Mouse (Mus musculus) lung, postnatal 0 days (tissue): Measurements from ENCODE around the gene Psmd13. TPM values are rescaled to one million over a fixed set of nuclear protein-coding genes. Genes with fewer than 3 reads are reported as not detected.

Experiments
- ATAC-seq: fragments of 200-750 bp; cut with Nextera tagmentation; 2 replicates; pipeline ENCODE4 v1.8.0; 2017; ENCODE audit warnings: moderate library complexity
- DNase-seq: peaks from one replicate; pipeline ENCODE4 v3.0.0-alpha.2; 2016; ENCODE audit warnings: low spot score
- H3K27ac ChIP-seq: fragments of 300-500 bp; sonication (generic); 2 replicates; pipeline ENCODE4 v1.5.1; 2014; ENCODE audit warnings: antibody characterized with exemption, mild to moderate bottlenecking, low read length, mixed read lengths
- H3K27me3 ChIP-seq: fragments of 300-500 bp; sonication (generic); replicated peaks from 2 replicates; pipeline ENCODE4 v1.6.1; 2014; ENCODE audit warnings: low read length, mixed read lengths; ENCODE audit not compliant: insufficient read depth
- H3K36me3 ChIP-seq: fragments of 300-500 bp; sonication (generic); 2 replicates; pipeline ENCODE4 v1.6.1; 2014; ENCODE audit warnings: low read length, mixed read lengths; ENCODE audit not compliant: insufficient read depth
- H3K4me1 ChIP-seq: fragments of 300-500 bp; sonication (generic); 2 replicates; pipeline ENCODE4 v1.6.1; 2014; ENCODE audit warnings: antibody characterized with exemption, low read depth, low read length, mixed read lengths; ENCODE audit not compliant: insufficient read depth
- H3K4me2 ChIP-seq: fragments of 300-500 bp; sonication (generic); replicated peaks from 2 replicates; pipeline ENCODE4 v1.6.1; 2014; ENCODE audit warnings: low read depth, mild to moderate bottlenecking, low read length, moderate library complexity, mixed read lengths
- H3K4me3 ChIP-seq: fragments of 300-500 bp; sonication (generic); 2 replicates; pipeline ENCODE4 v1.5.1; 2014; ENCODE audit warnings: low read depth, low read length
- H3K9ac ChIP-seq: fragments of 300-500 bp; sonication (generic); replicated peaks from 2 replicates; pipeline ENCODE4 v1.6.1; 2014; ENCODE audit warnings: low read depth, mild to moderate bottlenecking
- H3K9me3 ChIP-seq: fragments of 300-500 bp; sonication (generic); 2 replicates; pipeline ENCODE4 v1.6.1; 2016; ENCODE audit warnings: low read length, mixed read lengths
- CTCF ChIP-seq: IDR thresholded peaks from 2 replicates; pipeline ENCODE4 v1.5.1; 2016; ENCODE audit warnings: antibody characterized with exemption, mild to moderate bottlenecking
- EP300 ChIP-seq: IDR thresholded peaks from 2 replicates; pipeline ENCODE4 v1.6.1; 2016; ENCODE audit warnings: antibody characterized with exemption, mild to moderate bottlenecking, control low read depth
- WGBS: fragments of 180-500 bp; shearing (Covaris S2); extraction: QIAGEN DNeasy Blood & Tissue Kit; methylation state at CpG from one replicate; pipeline ENCODE4 v1.1.7; 2014; 5-methylcytosine and 5-hydroxymethylcytosine counted together
- polyA plus RNA-seq: library from polyadenylated mRNA; unstranded; fragments of >200 nt; fragmentation: Nextera tagmentation; extraction: Ambion mirVana; gene quantifications from 2 replicates; pipeline ENCODE4 v1.2.1, GENCODE M21; 2015

Gene Psmd13
- polyA plus RNA-seq = 157 and 164 TPM in 2 replicates

- no peaks in the 10 kb centered on the region for H3K27me3 ChIP-seq
- peak within 1 kb of the TSS; percentile 60 for H3K9ac ChIP-seq
- peak within 1 kb of the TSS; percentile 77 for H3K27ac ChIP-seq
- DNase-seq (peak; percentile 98), ATAC-seq (peak; percentile 97)
- no peaks in the 10 kb centered on the region for H3K4me1 ChIP-seq
- no peaks in the 10 kb centered on the region for H3K9me3 ChIP-seq
- 0 out of 2 replicates have a peak, but pooled peaks cover under 1% of the 10 kb centered on the region for H3K36me3 ChIP-seq
- peak within 1 kb of the TSS; percentile 73 for H3K4me3 ChIP-seq
- no peak; the same call in 1 of the 2 replicates for TF ChIP-seq CTCF
- no peak for TF ChIP-seq EP300
- WGBS = under 1% methylated on average over 59 of the region's 59 CpGs
- H3K4me2 ChIP-seq = peak within 1 kb of the TSS; percentile 67
Measured at GRCm38 (mm10) chr7:140881696-140882468, at the start of gene Psmd13, which contains the start of gene Sirt3. Gene Psmd13, plus strand, starts transcription at chr7:140881968. Gene Sirt3, minus strand, starts transcription at chr7:140882309.

DNA sequence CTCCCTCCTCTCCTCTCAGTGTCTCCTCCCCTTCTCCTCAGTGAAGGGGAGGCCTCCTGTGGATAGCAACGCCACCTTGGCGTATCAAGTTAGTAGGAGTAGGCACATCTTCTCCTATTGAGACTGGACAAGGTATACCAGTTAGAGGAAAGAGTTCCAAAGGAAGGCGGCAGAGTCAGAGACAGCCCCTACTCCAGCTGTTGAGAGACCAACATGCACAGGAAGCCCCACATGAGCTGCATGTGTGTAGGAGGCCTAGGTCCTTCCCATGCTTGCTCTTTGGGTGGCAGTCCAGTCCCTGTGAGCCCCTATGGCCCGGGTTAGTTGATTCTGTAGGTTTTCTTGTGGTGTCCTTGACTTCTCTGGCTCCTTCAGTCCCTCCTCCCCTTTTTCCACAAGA lies 48.4 kb upstream of the Psmd13 start:
- WGBS = 81% methylated on average over 4 of the region's 4 CpGs
- H3K4me1 ChIP-seq = no peaks in the 10 kb centered on the region
- ATAC-seq (no peak), DNase-seq (no peak)
- no peak overlapping the region for H3K4me2 ChIP-seq
- TF ChIP-seq CTCF = no peak
- no peak for TF ChIP-seq EP300
- no peaks in the 10 kb centered on the region for H3K36me3 ChIP-seq
- no peaks in the 10 kb centered on the region for H3K27me3 ChIP-seq
- H3K9me3 ChIP-seq = no peaks in the 10 kb centered on the region
- H3K9ac ChIP-seq = no peak overlapping the region
- no peak overlapping the region for H3K27ac ChIP-seq
- no peak overlapping the region for H3K4me3 ChIP-seq

- H3K4me1 ChIP-seq = no peaks in the 10 kb centered on the region
- ATAC-seq (peak; percentile 89), DNase-seq (peak; percentile 64)
- H3K4me3 ChIP-seq = no peak within 1 kb of the TSS
- WGBS = 36% methylated on average over 20 of the region's 20 CpGs
- no peaks in the 10 kb centered on the region for H3K36me3 ChIP-seq
- H3K4me2 ChIP-seq = peak within 1 kb of the TSS; percentile 32; the same call in 1 of the 2 replicates
- TF ChIP-seq CTCF (no peak), EP300 (no peak)
- H3K27me3 ChIP-seq = no peaks in the 10 kb centered on the region
- H3K27ac ChIP-seq = no peak within 1 kb of the TSS
- H3K9me3 ChIP-seq = no peaks in the 10 kb centered on the region
- no peak within 1 kb of the TSS for H3K9ac ChIP-seq
Measured at GRCm38 (mm10) chr7:140834968-140835757, 46.6 kb upstream of the Psmd13 start, which contains the start of gene Urah. Gene Urah, plus strand, starts transcription at chr7:140835018.

DNA sequence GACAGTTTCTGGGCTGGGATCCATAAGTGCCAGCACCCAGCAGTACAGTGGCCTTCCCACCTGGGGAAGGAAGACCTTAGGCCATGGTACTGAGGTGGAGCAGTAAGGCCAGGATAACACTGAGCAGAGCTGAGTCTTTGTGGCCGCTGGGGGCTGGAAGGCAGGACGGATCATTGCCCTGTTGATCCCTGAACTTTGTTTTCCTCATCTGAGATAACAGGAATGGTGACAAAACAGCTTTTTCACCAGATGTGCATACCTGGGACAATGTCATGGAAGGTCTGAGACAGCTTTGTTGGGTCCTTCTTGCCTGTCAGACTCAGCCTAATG lies 46.0 kb upstream of the Psmd13 start:
- Histone ChIP-seq H3K27me3 (no peaks in the 10 kb centered on the region), H3K9ac (no peak overlapping the region), H3K9me3 (no peaks in the 10 kb centered on the region), H3K4me2 (peak overlapping the region; percentile 32; the same call in 1 of the 2 replicates), H3K4me1 (no peaks in the 10 kb centered on the region), H3K27ac (no peak overlapping the region), H3K36me3 (no peaks in the 10 kb centered on the region), H3K4me3 (no peak overlapping the region)
- TF ChIP-seq CTCF (no peak), EP300 (no peak)
- 72% methylated on average over 2 of the region's 2 CpGs for WGBS
- ATAC-seq = 0 out of 2 replicates have a peak, but pooled peaks have one; percentile 4
- no peak for DNase-seq

- H3K9me3 ChIP-seq = no peaks in the 10 kb centered on the region
- 72% methylated on average over 9 of the region's 9 CpGs for WGBS
- H3K4me2 ChIP-seq = no peak overlapping the region
- no peaks in the 10 kb centered on the region for H3K27me3 ChIP-seq
- no peak overlapping the region for H3K9ac ChIP-seq
- DNase-seq = no peak
- no peak for ATAC-seq
- no peak overlapping the region for H3K27ac ChIP-seq
- no peaks in the 10 kb centered on the region for H3K4me1 ChIP-seq
- no peaks in the 10 kb centered on the region for H3K36me3 ChIP-seq
- no peak for TF ChIP-seq CTCF
- no peak for TF ChIP-seq EP300
- no peak overlapping the region for H3K4me3 ChIP-seq
Measured at GRCm38 (mm10) chr7:140836243-140837115, 45.3 kb upstream of the Psmd13 start.
